4 mouse cellular contexts compared by ENCODE assay signal in the genomic region with DNA sequence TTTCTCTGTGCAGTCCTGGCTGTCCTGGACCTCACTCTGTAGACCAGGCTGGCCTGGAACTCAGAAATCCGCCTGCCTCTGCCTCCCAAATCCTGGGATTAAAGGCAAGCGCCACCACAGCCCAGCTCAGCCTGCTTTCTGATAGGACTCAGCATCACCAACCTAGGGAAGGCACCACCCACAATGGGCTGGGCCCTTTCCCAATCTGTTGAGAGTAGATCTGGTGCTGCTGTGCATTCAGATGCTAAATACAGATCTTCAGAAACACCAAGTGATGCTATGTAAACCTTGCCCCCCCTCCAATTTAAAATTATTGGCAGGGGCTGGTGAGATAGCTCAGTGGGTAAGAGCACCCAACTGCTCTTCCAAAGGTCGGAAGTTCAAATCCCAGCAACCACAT.
DNase-seq lines count a peak whose midpoint lies in the region; TF ChIP-seq lines count a peak whose summit lies in the region.
"Not testable (repeated sequence)": the region's sequence is repeated elsewhere in the genome, so short reads cannot be mapped to it uniquely, and the experiment has no call there.

No protein-coding gene starts in this region.

- H3K4me1 ChIP-seq in ES-Bruce4 (ENCODE audit: control insufficient read depth, insufficient read depth, low read length) = peaks cover 13% of the 10 kb centered on the region

- not testable (repeated sequence) for H3K9ac ChIP-seq in ES-Bruce4 (ENCODE audit: low read depth, poor library complexity, severe bottlenecking)

- not testable (repeated sequence) for TF ChIP-seq POLR2A in ES-Bruce4 (IDR thresholded peaks at IDR 0.05; ENCODE audit: insufficient read depth, low read length)

- 0 out of 2 replicates have a peak, but pooled peaks have one; percentile 12 for TF ChIP-seq EP300 in ES-Bruce4 (IDR thresholded peaks at IDR 0.05; ENCODE audit: insufficient read depth, low read depth, low read length)

- H3K27me3 ChIP-seq in ES-Bruce4 (ENCODE audit: control insufficient read depth, insufficient read depth, low read length, poor library complexity, severe bottlenecking) = not testable (repeated sequence)

- H3K4me3 ChIP-seq in ES-Bruce4 (ENCODE audit: low read depth, low read length) = not testable (repeated sequence)

- H3K36me3 ChIP-seq in ES-Bruce4 (ENCODE audit: control insufficient read depth, insufficient read depth, low read length, poor library complexity, severe bottlenecking) = not testable (repeated sequence)

- not testable (repeated sequence) for H3K9me3 ChIP-seq in ES-Bruce4 (replicated peaks; ENCODE audit: control insufficient read depth, insufficient read depth, low read length, poor library complexity, severe bottlenecking)

- H3K27ac ChIP-seq in ES-Bruce4 (ENCODE audit: insufficient read depth, low read length) = not testable (repeated sequence)

- DNase-seq in ES-CJ7 (ENCODE audit: low read depth, low spot score) (peak; percentile 77), R1 (ENCODE audit: low read depth, low spot score) (peak; percentile 76), ZHBTc4 (ENCODE audit: low read depth, low spot score) (peak; percentile 75)

- TF ChIP-seq CTCF in ES-Bruce4 (IDR thresholded peaks at IDR 0.05; ENCODE audit: low read depth, low read length) = not testable (repeated sequence)
